Mouse (Mus musculus) midbrain, embryonic 10.5 days (tissue): Measurements from ENCODE around the gene Olfr628. TPM values are rescaled to one million over a fixed set of nuclear protein-coding genes. Genes with fewer than 3 reads are reported as not detected.

Source experiments
- polyA plus RNA-seq: library from polyadenylated mRNA; unstranded; fragments of >200 nt; fragmentation: Nextera tagmentation; extraction: Ambion mirVana; gene quantifications from 2 replicates; pipeline ENCODE4 v1.2.1, GENCODE M21; 2016

Olfr628 gene
- polyA plus RNA-seq, 1 experiment from 2014 or later = not detected

Other genes starting within 250 kb of the Olfr628 start
- not detected in 2 replicates for gene Olfr609, start 232.3 kb upstream of the Olfr628 start, polyA plus RNA-seq
- not detected in 2 replicates for gene Olfr610, start 218.3 kb upstream of the Olfr628 start, polyA plus RNA-seq
- gene Olfr611, start 209.5 kb upstream of the Olfr628 start, polyA plus RNA-seq = not detected in 2 replicates
- not detected in 2 replicates for gene Olfr612, start 187.7 kb upstream of the Olfr628 start, polyA plus RNA-seq
- gene Olfr613, start 182.3 kb upstream of the Olfr628 start, polyA plus RNA-seq = not detected in 2 replicates
- gene Olfr615, start 174.3 kb upstream of the Olfr628 start, polyA plus RNA-seq = not detected in 2 replicates
- gene Olfr616, start 161.2 kb upstream of the Olfr628 start, polyA plus RNA-seq = not detected in 2 replicates
- not detected in 2 replicates for gene Olfr617, start 157.3 kb upstream of the Olfr628 start, polyA plus RNA-seq
- not detected in 2 replicates for gene Olfr618, start 140.3 kb upstream of the Olfr628 start, polyA plus RNA-seq
- gene Olfr619, start 129.8 kb upstream of the Olfr628 start, polyA plus RNA-seq = not detected in 2 replicates
- gene Olfr620, start 117.8 kb upstream of the Olfr628 start, polyA plus RNA-seq = not detected in 2 replicates
- not detected in 2 replicates for gene Olfr622, start 87.7 kb upstream of the Olfr628 start, polyA plus RNA-seq
- not detected in 2 replicates for gene Olfr623, start 66.7 kb upstream of the Olfr628 start, polyA plus RNA-seq
- gene Olfr624, start 59.2 kb upstream of the Olfr628 start, polyA plus RNA-seq = 0.02 TPM in 2 replicates
- not detected in 2 replicates for gene Olfr625-ps1, start 47.7 kb upstream of the Olfr628 start, polyA plus RNA-seq
- not detected in 2 replicates for gene Olfr243, start 15.7 kb upstream of the Olfr628 start, polyA plus RNA-seq
- gene Olfr629, start 14.6 kb downstream of the Olfr628 start, polyA plus RNA-seq = not detected in 2 replicates
- not detected in 2 replicates for gene Olfr630, start 27.0 kb downstream of the Olfr628 start, polyA plus RNA-seq
- not detected in 2 replicates for gene Olfr69, start 41.2 kb downstream of the Olfr628 start, polyA plus RNA-seq
- gene Olfr68, start 49.3 kb downstream of the Olfr628 start, polyA plus RNA-seq = not detected in 2 replicates
- not detected in 2 replicates for gene Olfr67, start 61.4 kb downstream of the Olfr628 start, polyA plus RNA-seq
- gene Hbb-bt, start 83.6 kb downstream of the Olfr628 start, polyA plus RNA-seq = 191 and 345 TPM in 2 replicates
- 74.3 and 117 TPM in 2 replicates for gene Hbb-bs, start 97.7 kb downstream of the Olfr628 start, polyA plus RNA-seq
- 0.23 TPM in 1 of 2 replicates, not detected in the other for gene Hbb-bh2, start 110.1 kb downstream of the Olfr628 start, polyA plus RNA-seq
- gene Hbb-bh1, start 112.8 kb downstream of the Olfr628 start, polyA plus RNA-seq = 3,029 and 4,275 TPM in 2 replicates
- gene Hbb-y, start 122.8 kb downstream of the Olfr628 start, polyA plus RNA-seq = 7,838 and 8,555 TPM in 2 replicates
- gene Olfr66, start 155.9 kb downstream of the Olfr628 start, polyA plus RNA-seq = not detected in 2 replicates
- not detected in 2 replicates for gene Olfr64, start 164.1 kb downstream of the Olfr628 start, polyA plus RNA-seq
- gene Olfr65, start 173.1 kb downstream of the Olfr628 start, polyA plus RNA-seq = not detected in 2 replicates
- gene Olfr631, start 198.5 kb downstream of the Olfr628 start, polyA plus RNA-seq = not detected in 2 replicates
- gene Olfr632, start 204.0 kb downstream of the Olfr628 start, polyA plus RNA-seq = not detected in 2 replicates
- not detected in 2 replicates for gene Olfr633, start 214.1 kb downstream of the Olfr628 start, polyA plus RNA-seq
- gene Olfr635, start 240.8 kb downstream of the Olfr628 start, polyA plus RNA-seq = 0.01 and 0.04 TPM in 2 replicates